Mouse (Mus musculus) lung, postnatal 10 days (tissue): ENCODE measurements around the gene Tpsb2.

Experiments
- DNase-seq: peaks from one replicate; pipeline ENCODE4 v3.0.0; 2021

The Tpsb2 gene

GRCm38 (mm10) chr17:25366005-25366404 lies at the start of gene Tpsb2:
Tpsb2 (plus strand) TSS chr17:25366305.
- DNase-seq = no peak

- DNase-seq = no peak
These were observed 47.8 kb upstream of the Tpsb2 start, which contains the start of gene Prss29 for GRCm38 (mm10) chr17:25318354-25318753. Prss29 (plus strand) TSS chr17:25318654.

GRCm38 (mm10) chr17:25320819-25321218 lies 45.3 kb upstream of the Tpsb2 start:
- no peak for DNase-seq

DNA sequence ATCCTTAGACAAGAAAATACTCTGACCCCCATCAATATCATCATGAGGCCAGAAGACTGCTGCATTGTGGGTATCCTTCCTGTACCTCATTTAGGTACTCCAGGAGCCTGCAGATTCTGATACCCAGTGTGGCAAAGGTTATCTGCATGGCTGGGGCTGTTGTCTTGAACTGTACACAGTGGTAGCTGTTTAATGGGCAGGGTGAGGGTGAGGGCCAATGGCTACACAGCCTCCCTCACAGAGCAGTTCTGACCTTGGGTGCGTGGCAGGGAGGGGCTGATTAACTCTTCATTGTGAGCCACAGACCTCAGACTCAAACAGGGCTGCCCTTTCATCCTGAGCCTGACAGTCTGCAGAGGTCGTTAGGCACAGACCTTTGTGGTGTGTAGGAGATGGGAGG lies 43.2 kb upstream of the Tpsb2 start:
- DNase-seq = no peak

DNA sequence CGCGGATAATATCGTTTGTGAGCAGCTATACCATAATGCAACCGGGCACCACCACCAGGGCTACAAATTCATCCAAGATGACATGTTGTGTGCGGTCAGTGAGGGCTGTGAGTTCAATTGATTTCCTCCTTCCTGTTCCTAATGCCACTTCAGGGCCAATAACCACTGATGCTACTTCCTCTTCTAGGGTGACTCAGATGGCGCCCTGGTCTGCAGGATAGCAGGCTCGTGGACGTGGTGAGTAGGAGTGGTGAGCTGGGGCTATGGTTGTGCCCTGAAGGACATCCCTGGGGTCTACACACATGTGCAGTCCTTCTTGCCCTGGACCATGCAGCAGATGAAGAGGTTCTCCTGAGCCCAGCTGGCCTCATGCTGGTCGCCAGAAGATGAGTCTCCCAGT lies 33.8 kb upstream of the Tpsb2 start:
- no peak for DNase-seq

GRCm38 (mm10) chr17:25333943-25334342 lies 32.2 kb upstream of the Tpsb2 start:
- peak; percentile 53 for DNase-seq

DNA sequence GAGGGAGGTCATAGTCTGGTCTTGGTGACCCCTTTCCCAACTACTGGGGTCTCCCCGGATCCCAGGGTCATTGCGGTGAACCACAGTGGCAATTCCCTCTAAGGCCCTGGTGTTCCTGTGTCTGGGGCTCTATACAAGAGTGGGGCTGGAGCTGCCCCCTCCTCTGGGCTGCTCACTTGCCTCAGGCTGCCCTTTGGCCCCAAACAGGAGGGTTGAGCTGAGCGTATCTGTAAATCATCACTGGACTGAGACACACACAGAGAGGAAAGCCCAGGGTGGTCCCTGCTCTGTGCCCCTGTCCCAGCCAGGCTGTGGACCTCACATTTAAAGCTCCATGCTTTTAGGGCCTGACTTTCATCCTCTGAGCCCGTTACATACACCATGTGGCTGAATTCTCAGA lies 27.9 kb upstream of the Tpsb2 start:
- DNase-seq = no peak

- DNase-seq = no peak
These were observed 26.1 kb upstream of the Tpsb2 start for GRCm38 (mm10) chr17:25340003-25340402.

GRCm38 (mm10) chr17:25341490-25341889 lies 24.6 kb upstream of the Tpsb2 start:
- no peak for DNase-seq

GRCm38 (mm10) chr17:25345462-25345861 lies 20.6 kb upstream of the Tpsb2 start, which contains the start of gene Tpsab1:
Tpsab1 (minus strand) TSS chr17:25345562.
- no peak for DNase-seq

DNA sequence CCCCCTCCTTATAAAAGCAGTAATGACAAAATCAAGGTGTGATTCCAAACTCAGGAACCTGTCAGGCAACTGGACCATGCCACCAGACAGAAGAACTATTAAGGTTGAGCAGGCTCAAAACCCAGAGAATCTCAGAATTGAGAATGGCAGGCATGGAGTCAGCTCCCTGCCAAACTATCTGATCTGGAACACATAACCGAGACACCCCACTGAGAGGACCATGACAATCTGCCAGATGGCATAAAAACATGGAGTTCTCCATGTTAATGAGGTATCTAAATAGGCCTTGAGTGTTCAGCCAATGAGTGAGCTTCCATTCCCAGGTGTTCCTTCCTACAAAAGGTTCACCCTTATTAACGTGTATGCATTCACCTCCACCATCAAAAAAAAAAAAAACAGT lies 4.8 kb upstream of the Tpsb2 start:
- DNase-seq = no peak

DNA sequence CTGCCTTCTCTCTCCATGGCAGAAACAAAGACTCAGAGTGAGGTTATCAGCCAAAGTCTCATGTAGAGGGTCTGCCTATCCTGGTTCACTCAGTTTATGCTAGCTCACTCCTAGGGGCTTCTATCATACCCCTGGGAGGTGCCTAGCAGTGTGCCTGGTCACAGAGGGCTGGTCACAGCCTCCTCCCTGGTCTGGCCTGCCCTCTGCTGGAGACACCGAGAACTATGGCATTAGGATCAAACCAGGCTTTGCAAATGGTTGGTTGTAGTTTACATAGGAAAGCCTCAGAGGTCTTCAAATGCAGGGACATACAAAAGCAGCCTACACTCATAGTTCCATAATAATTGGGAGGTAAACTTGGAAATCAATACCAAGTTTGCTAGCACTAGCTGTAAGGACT lies 2.4 kb upstream of the Tpsb2 start:
- DNase-seq = peak; percentile 51

DNA sequence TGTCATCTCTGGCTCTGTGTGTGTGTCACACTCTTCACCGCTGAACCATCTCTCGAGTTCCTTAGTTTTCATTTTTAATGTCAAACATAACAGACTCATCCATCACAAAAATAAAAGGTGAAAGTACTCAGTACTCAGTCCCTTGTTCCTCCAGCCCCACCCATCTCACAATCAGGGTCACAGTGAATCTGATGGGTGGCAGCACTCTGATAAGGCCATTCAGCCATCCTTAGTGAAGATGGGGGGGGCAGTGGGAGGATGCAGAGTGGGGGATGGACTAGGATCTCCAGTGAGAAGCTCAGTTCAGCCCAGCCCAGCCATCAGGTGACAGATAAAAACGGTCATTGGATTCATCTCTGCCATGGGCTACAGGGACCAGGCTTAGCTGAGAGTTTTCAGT lies 2.9 kb downstream of the Tpsb2 start, which contains the start of gene Tpsg1:
Gene Tpsg1 (plus strand): TSS at position 301 of the 400 bp plus-strand sequence.
- DNase-seq = no peak

DNA sequence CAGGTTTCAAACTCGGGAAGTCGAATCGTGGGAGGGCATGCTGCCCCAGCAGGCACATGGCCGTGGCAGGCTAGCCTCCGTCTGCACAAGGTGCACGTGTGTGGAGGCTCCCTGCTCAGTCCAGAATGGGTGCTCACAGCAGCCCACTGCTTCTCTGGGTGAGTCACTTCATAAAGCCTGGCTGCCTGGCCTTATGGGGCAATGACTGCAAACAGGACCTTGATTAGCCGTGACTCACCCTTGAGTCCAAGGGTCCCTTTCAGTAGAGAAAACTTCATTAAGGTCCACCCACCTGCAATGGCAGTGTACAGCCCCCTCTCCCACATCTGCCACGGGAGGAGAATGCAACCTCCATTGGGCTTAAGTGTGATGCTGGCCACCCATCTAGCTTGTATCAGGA lies 6.4 kb downstream of the Tpsb2 start:
- no peak for DNase-seq

DNA sequence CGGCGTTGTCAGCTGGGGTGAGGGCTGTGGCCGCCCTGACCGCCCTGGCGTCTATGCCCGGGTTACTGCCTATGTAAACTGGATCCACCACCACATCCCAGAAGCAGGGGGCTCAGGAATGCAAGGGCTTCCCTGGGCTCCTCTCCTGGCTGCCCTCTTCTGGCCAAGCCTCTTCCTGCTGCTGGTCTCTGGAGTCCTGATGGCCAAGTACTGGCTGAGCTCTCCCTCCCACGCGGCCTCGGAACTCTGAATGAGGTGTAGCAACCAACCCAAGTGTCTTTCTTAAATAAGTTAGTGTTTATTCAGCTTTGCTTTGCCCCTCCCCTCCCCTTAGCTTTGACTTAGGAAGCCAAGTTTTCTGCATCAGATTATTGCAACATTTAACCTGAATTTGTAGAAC lies 7.9 kb downstream of the Tpsb2 start:
- peak; percentile 71 for DNase-seq

DNA sequence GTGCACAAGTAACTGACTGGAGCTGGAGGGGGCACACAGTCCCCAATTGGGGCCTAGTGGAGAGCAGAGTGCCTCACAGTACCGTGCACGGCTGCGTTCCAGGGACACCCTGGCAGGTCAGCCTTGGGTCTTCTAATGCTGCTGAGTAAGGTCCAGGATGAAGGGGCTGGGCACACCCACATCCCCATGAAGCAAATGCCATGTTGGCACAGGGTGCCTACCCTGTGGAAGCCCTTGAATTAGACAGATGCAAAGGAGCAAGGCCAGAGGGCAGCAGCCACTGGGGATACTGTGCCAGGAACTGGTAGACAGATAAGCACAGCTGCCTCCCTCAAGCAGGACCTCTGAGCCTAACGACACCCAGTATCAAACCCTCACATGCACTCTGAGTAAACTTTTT lies 28.4 kb downstream of the Tpsb2 start:
- no peak for DNase-seq

- peak; percentile 76 for DNase-seq
These were observed 31.9 kb downstream of the Tpsb2 start for GRCm38 (mm10) chr17:25397804-25398519.

- DNase-seq = no peak
These were observed 32.4 kb downstream of the Tpsb2 start for GRCm38 (mm10) chr17:25398520-25398838.

DNA sequence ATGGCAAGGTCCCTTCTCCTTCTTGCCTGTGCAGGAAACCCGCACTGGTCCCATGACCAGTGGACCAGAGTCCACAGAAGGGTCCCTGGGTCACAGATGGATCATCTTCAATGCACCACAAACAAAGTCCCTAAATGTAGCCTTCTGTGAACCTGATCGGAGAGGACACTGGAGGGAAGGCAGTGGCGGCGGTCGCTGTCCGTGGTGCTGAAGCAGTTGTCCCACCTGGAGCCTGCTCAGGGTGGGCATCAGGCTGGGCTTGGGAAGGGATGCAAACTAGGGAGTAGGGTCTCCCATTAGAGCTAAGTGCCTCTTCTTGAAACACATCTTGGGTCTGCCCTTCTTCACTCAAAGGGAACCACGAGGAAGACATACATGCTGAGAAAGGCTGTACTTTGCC lies 34.3 kb downstream of the Tpsb2 start:
- DNase-seq = peak; percentile 48

- DNase-seq = no peak
These were observed 35.4 kb downstream of the Tpsb2 start for GRCm38 (mm10) chr17:25401491-25401890.

- DNase-seq = no peak
These were observed 36.1 kb downstream of the Tpsb2 start for GRCm38 (mm10) chr17:25402224-25402623.

DNA sequence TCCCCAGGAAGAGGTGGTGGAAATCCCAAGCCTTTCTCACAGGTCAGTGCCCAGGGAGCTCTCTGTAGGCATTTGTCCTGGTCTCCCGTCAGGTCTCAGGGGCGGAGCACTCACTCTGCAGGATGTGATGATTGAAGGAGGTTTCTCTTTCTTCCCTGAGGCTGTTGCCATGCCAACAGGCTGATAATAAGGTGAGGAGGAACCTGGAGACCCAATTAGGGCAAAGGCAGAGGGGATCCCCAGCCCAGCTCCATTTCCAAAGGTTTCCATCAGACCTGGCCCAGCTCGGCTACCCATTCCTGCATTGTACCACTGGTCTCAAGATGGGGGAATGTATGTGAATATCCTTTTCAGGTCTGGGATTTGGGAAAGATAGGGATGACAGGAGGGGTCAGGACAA lies 38.1 kb downstream of the Tpsb2 start:
- no peak for DNase-seq

DNA sequence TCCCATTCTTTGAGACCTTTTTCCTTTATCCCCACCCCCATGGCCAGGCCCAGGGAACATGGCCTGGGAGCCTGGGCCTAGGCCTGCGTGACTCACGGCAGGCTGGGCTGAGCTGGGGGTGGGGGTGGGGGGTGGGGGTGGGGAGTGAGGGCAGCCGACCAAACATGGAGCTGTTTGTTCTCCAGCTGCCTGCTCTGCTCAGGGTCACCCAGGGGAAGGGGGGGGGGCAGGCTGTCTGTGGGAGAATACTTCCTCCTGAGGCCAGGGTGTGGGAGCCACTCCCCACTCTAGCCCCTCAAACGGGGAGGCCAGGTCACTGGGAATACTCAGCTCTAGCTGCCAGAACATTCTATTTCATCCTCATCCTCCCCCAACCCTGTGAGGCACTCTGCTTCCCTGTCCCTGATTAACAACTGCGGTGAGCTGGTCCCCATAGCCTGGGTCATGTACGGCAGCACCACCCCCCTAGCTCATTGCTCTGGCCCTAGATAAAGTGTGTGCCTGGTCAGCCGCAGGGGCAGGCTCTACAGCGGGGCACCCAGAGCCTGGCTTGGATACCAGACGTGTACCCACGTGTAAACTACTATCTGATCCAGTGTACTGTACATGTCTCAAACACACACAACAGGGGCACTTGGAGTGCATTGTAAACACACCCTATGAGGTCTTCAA lies 39.3 kb downstream of the Tpsb2 start:
- DNase-seq = no peak

DNA sequence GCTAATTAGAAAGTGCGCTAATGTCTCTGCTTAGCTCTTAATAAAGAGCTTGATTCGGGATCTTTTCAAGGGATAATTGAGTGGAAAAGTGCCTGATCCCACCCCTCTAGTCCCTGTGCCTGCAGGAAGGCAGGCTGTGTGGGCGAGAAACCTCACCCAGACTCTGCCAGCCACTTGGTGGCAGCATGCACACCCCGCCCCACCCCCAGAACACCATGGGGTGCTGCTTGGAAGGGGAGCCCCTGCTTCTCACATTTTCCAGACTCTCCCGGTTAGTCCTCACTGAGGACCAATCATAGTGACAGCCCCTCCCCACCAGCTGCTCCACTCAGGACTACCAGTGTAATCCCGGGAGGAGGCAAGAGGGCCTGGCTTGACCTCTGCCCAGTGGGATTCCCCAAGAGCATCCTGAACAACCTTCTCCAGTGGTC lies 39.9 kb downstream of the Tpsb2 start:
- no peak for DNase-seq

GRCm38 (mm10) chr17:25407352-25407751 lies 41.2 kb downstream of the Tpsb2 start:
- no peak for DNase-seq
